Mouse (Mus musculus) heart, adult 2 months (tissue): ENCODE data around the gene Slc18a2.

Experiments used
- CTCF ChIP-seq: fragments of 200-600 bp; IDR thresholded peaks from 2 replicates; pipeline ENCODE4 v1.8.1; 2022; ENCODE audit warnings: antibody characterized with exemption, mild to moderate bottlenecking, moderate library complexity
- EP300 ChIP-seq: fragments of 200-500 bp; IDR thresholded peaks from 2 replicates; pipeline ENCODE4 v1.6.1; 2011; ENCODE audit warnings: low read depth, low read length, control low read depth; ENCODE audit not compliant: insufficient read depth
- POLR2A ChIP-seq: fragments of 200-500 bp; IDR thresholded peaks from 2 replicates; pipeline ENCODE4 v1.6.1; 2011; ENCODE audit warnings: mild to moderate bottlenecking, low read depth, low read length, control low read depth; ENCODE audit not compliant: insufficient read depth

GRCm38 (mm10) chr19:59243057-59243456 lies 17.6 kb upstream of the Slc18a2 start:
- TF ChIP-seq CTCF = no peak
- TF ChIP-seq POLR2A = no peak
- no peak for TF ChIP-seq EP300
